Mouse (Mus musculus): ENCODE measurements at regions not wholly inside any gene's neighbourhood (a gene's known extent, or its start where the extent isn't known, plus 50 kb on each side); places are given as distances from the start of the nearest gene placed in this dataset.

DNA sequence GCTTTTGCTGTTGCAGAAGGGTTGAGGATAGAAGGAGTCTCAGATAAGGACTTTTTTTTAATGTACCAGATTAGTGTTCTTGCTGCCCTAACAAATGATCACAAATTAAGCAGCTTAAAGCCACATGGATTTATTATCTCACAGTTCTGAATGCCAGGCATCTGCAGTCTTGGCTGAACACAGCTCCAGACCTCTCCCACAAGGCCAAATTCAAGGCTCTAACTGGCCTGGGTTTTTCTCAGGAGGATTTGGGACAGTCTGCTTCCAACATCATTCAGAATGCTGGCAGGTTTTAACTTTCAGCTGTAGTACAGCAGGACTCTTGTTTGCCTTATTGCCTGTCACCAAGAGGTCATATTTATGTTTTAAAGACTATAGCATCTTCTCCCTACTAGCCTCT is 329.7 kb upstream of the Chrm2 start:
- TF ChIP-seq CTCF (IDR thresholded peaks at IDR 0.05; ENCODE audit: control insufficient read depth, insufficient read depth, insufficient replicate concordance, low read depth, low read length): no peak
- TF ChIP-seq POLR2A (IDR thresholded peaks at IDR 0.05; ENCODE audit: control insufficient read depth, low read depth, low read length): no peak
